Comparison of ENCODE assay signal across 8 mouse cellular contexts in genomic region chr11:73198603-73199229, GRCm38 (mm10). TPM values are rescaled to one million over a fixed set of nuclear protein-coding genes. Genes with fewer than 3 reads are reported as not detected.
DNase-seq lines count a peak whose midpoint lies in the region; ATAC-seq and TF ChIP-seq lines count a peak whose summit lies in the region.

Gene Ctns, minus strand, starts transcription at chr11:73199042.

- DNase-seq in CD4-positive helper T cell, adult 2 months (ENCODE audit: low read depth, low spot score) = peak; percentile 91
- DNase-seq in adrenal gland, adult 18-20 months (ENCODE audit: low spot score in 2 of 2) = no peak
- DNase-seq in embryonic facial prominence, embryonic 11.5 days (ENCODE audit: low spot score) = peak; percentile 85
- DNase-seq in heart, embryonic 10.5 days (ENCODE audit: low spot score) = peak; percentile 97
- peak; percentile 96 for DNase-seq in kidney, postnatal 0 days (ENCODE audit: low spot score)
- peak; percentile 85 for DNase-seq in liver
- peak; percentile 89 for DNase-seq in thymus, postnatal 0 days (ENCODE audit: low spot score)

- no peak within 1 kb of the TSS for H3K27ac ChIP-seq in embryonic facial prominence, embryonic 11.5 days (replicated peaks; ENCODE audit: low read depth, low read length)
- H3K27ac ChIP-seq in heart, embryonic 10.5 days = peak within 1 kb of the TSS; percentile 87
- H3K27ac ChIP-seq in kidney, postnatal 0 days = no peak within 1 kb of the TSS
- peak within 1 kb of the TSS; percentile 77 for H3K27ac ChIP-seq in midbrain, embryonic 16.5 days (ENCODE audit: low read length)

- H3K9me3 ChIP-seq in embryonic facial prominence, embryonic 11.5 days (replicated peaks; ENCODE audit: control insufficient read depth, low read length) = no peaks in the 10 kb centered on the region
- H3K9me3 ChIP-seq in heart, embryonic 10.5 days = no peaks in the 10 kb centered on the region
- no peaks in the 10 kb centered on the region for H3K9me3 ChIP-seq in kidney, postnatal 0 days (replicated peaks; ENCODE audit: low read length)
- no peaks in the 10 kb centered on the region for H3K9me3 ChIP-seq in midbrain, embryonic 16.5 days (replicated peaks; ENCODE audit: control insufficient read depth, low read length, poor library complexity, severe bottlenecking)

- H3K36me3 ChIP-seq in embryonic facial prominence, embryonic 11.5 days (replicated peaks; ENCODE audit: control insufficient read depth, insufficient read depth, low read depth, low read length) = no peaks in the 10 kb centered on the region
- H3K36me3 ChIP-seq in heart, embryonic 10.5 days = 0 out of 2 replicates have a peak, but pooled peaks cover 7% of the 10 kb centered on the region
- 0 out of 2 replicates have a peak, but pooled peaks cover 9% of the 10 kb centered on the region for H3K36me3 ChIP-seq in kidney, postnatal 0 days (ENCODE audit: insufficient read depth, low read length)
- H3K36me3 ChIP-seq in midbrain, embryonic 16.5 days (ENCODE audit: control insufficient read depth, insufficient read depth, low read length) = no peaks in the 10 kb centered on the region

- H3K4me1 ChIP-seq in embryonic facial prominence, embryonic 11.5 days (ENCODE audit: control insufficient read depth, insufficient read depth, low read length) = no peaks in the 10 kb centered on the region
- peaks cover 12% of the 10 kb centered on the region; the same call in 1 of the 2 replicates for H3K4me1 ChIP-seq in heart, embryonic 10.5 days
- no peaks in the 10 kb centered on the region for H3K4me1 ChIP-seq in kidney, postnatal 0 days (replicated peaks; ENCODE audit: insufficient read depth, low read length)
- H3K4me1 ChIP-seq in midbrain, embryonic 16.5 days (ENCODE audit: control insufficient read depth, insufficient read depth, low read length) = peaks cover 11% of the 10 kb centered on the region

- H3K4me2 ChIP-seq in embryonic facial prominence, embryonic 11.5 days (ENCODE audit: low read depth, low read length) = peak within 1 kb of the TSS; percentile 97
- H3K4me2 ChIP-seq in kidney, postnatal 0 days (ENCODE audit: low read length) = peak within 1 kb of the TSS; percentile 69
- H3K4me2 ChIP-seq in midbrain, embryonic 16.5 days (ENCODE audit: low read length) = peak within 1 kb of the TSS; percentile 91

- peak within 1 kb of the TSS; percentile 67 for H3K4me3 ChIP-seq in embryonic facial prominence, embryonic 11.5 days (ENCODE audit: low read depth, low read length)
- H3K4me3 ChIP-seq in heart, embryonic 10.5 days = peak within 1 kb of the TSS; percentile 87
- peak within 1 kb of the TSS; percentile 59 for H3K4me3 ChIP-seq in kidney, postnatal 0 days (replicated peaks; ENCODE audit: low read depth, low read length)
- peak within 1 kb of the TSS; percentile 73 for H3K4me3 ChIP-seq in midbrain, embryonic 16.5 days (ENCODE audit: low read depth, low read length)

- peak; percentile 96 for ATAC-seq in embryonic facial prominence, embryonic 11.5 days (replicated peaks; ENCODE audit: insufficient number of reproducible peaks, low FRiP score, low TSS enrichment, low read depth)
- ATAC-seq in kidney, postnatal 0 days (replicated peaks; ENCODE audit: low FRiP score, low read depth) = peak; percentile 96
- ATAC-seq in midbrain, embryonic 16.5 days = peak; percentile 98

- peak within 1 kb of the TSS; percentile 71 for H3K9ac ChIP-seq in embryonic facial prominence, embryonic 11.5 days (replicated peaks; ENCODE audit: low read length)
- H3K9ac ChIP-seq in kidney, postnatal 0 days (ENCODE audit: low read depth, low read length) = peak within 1 kb of the TSS; percentile 66
- peak within 1 kb of the TSS; percentile 90 for H3K9ac ChIP-seq in midbrain, embryonic 16.5 days (ENCODE audit: low read depth, low read length)

- under 1% methylated on average over 22 of the region's 22 CpGs for WGBS in embryonic facial prominence, embryonic 11.5 days
- 2% methylated on average over 22 of the region's 22 CpGs for WGBS in heart, embryonic 10.5 days
- under 1% methylated on average over 22 of the region's 22 CpGs for WGBS in kidney, postnatal 0 days
- WGBS in midbrain, embryonic 16.5 days = under 1% methylated on average over 22 of the region's 22 CpGs

- no peak for TF ChIP-seq CTCF in kidney, postnatal 0 days (IDR thresholded peaks at IDR 0.05; ENCODE audit: low read depth)

- H3K27me3 ChIP-seq in embryonic facial prominence, embryonic 11.5 days (ENCODE audit: control insufficient read depth, insufficient read depth, low read length) = no peaks in the 10 kb centered on the region
- H3K27me3 ChIP-seq in heart, embryonic 10.5 days (ENCODE audit: insufficient read depth, poor library complexity, severe bottlenecking) = no peaks in the 10 kb centered on the region
- H3K27me3 ChIP-seq in kidney, postnatal 0 days (ENCODE audit: insufficient read depth, low read length) = no peaks in the 10 kb centered on the region
- H3K27me3 ChIP-seq in midbrain, embryonic 16.5 days (ENCODE audit: control insufficient read depth, insufficient read depth, low read depth, low read length) = no peaks in the 10 kb centered on the region

RNA-seq across cellular contexts. Expression of gene Ctns, which starts in this region (rescaled TPM):
- total RNA-seq in adrenal gland, adult 18-20 months (2021) = 10 to 100 TPM; 16.5 to 18.8 TPM
- polyA plus RNA-seq in embryonic facial prominence, embryonic 11.5 days (2014; fragmentation: Nextera tagmentation; extraction: Ambion mirVana) = 22.4 and 22.8 TPM in 2 replicates
- polyA plus RNA-seq in heart, embryonic 10.5 days (2016; fragmentation: Nextera tagmentation; extraction: Ambion mirVana) = 11.9 and 14.0 TPM in 2 replicates
- 21.7 and 22.8 TPM in 2 replicates for polyA plus RNA-seq in kidney, postnatal 0 days (2015; fragmentation: Nextera tagmentation; extraction: Ambion mirVana)
- 18.6 and 20.1 TPM in 2 replicates for polyA plus RNA-seq in midbrain, embryonic 16.5 days (2015; fragmentation: Nextera tagmentation; extraction: Ambion mirVana)
- polyA plus RNA-seq in thymus, postnatal 0 days (2015; fragmentation: Nextera tagmentation; extraction: Ambion mirVana) = 13.2 and 13.9 TPM in 2 replicates

Comparison
In these comparisons a context has a peak if more than half of its experiments do, and no peak if none do; other contexts are left out.
1. DNase-seq: peak in CD4-positive helper T cell, adult 2 months (single experiment), embryonic facial prominence, embryonic 11.5 days (single experiment), heart, embryonic 10.5 days (single experiment), kidney, postnatal 0 days (single experiment), liver (single experiment) and thymus, postnatal 0 days (single experiment); none in adrenal gland, adult 18-20 months (0 of 2).
2. H3K27ac ChIP-seq: peak in heart, embryonic 10.5 days (single experiment) and midbrain, embryonic 16.5 days (single experiment); none in embryonic facial prominence, embryonic 11.5 days (single experiment) and kidney, postnatal 0 days (single experiment).
3. Peak in every context shown above with its lines, with median percentiles within 50 percentile points of each other: ATAC-seq, H3K4me2 ChIP-seq, H3K4me3 ChIP-seq and H3K9ac ChIP-seq.